Mouse (Mus musculus): Measurements from ENCODE around the gene Ccdc91. TPM values are rescaled to one million over a fixed set of nuclear protein-coding genes. Genes with fewer than 3 reads are reported as not detected.

The Ccdc91 gene
- polyA plus RNA-seq, 1 experiment from 2014 or later, result 19.0 TPM

- H3K4me1 ChIP-seq (replicated peaks; ENCODE audit: control insufficient read depth, insufficient read depth, low read length), result no peaks in the 10 kb centered on the region
- no peak overlapping the region for H3K9ac ChIP-seq (ENCODE audit: low read depth, low read length)
- H3K9me3 ChIP-seq (ENCODE audit: control insufficient read depth), result no peaks in the 10 kb centered on the region
- no peak overlapping the region for H3K27ac ChIP-seq (ENCODE audit: low read depth, low read length)
- no peak overlapping the region for H3K4me3 ChIP-seq (ENCODE audit: low read depth, low read length)
- TF ChIP-seq CTCF (IDR thresholded peaks at IDR 0.05; ENCODE audit: low read depth), result no peak
- WGBS, result 92% methylated on average over 3 of the region's 3 CpGs
- no peak for ATAC-seq
- H3K4me2 ChIP-seq (replicated peaks; ENCODE audit: low read depth), result no peak overlapping the region
- no peaks in the 10 kb centered on the region; the same call in 1 of the 2 replicates for H3K36me3 ChIP-seq (ENCODE audit: control insufficient read depth, insufficient read depth)
- H3K27me3 ChIP-seq (replicated peaks; ENCODE audit: control insufficient read depth, insufficient read depth, low read length), result no peaks in the 10 kb centered on the region
These were observed 14.5 kb downstream of the Ccdc91 start for GRCm38 (mm10) chr6:147490120-147490519.

GRCm38 (mm10) chr6:147492551-147492950, 16.9 kb downstream of the Ccdc91 start:
- 90% methylated on average over 4 of the region's 4 CpGs for WGBS
- no peaks in the 10 kb centered on the region for H3K4me1 ChIP-seq (replicated peaks; ENCODE audit: control insufficient read depth, insufficient read depth, low read length)
- no peaks in the 10 kb centered on the region for H3K27me3 ChIP-seq (replicated peaks; ENCODE audit: control insufficient read depth, insufficient read depth, low read length)
- H3K4me3 ChIP-seq (ENCODE audit: low read depth, low read length), result no peak overlapping the region
- ATAC-seq, result no peak
- no peak for TF ChIP-seq CTCF (IDR thresholded peaks at IDR 0.05; ENCODE audit: low read depth)
- H3K27ac ChIP-seq (ENCODE audit: low read depth, low read length), result no peak overlapping the region
- H3K4me2 ChIP-seq (replicated peaks; ENCODE audit: low read depth), result no peak overlapping the region
- H3K9me3 ChIP-seq (ENCODE audit: control insufficient read depth), result no peaks in the 10 kb centered on the region
- no peaks in the 10 kb centered on the region; the same call in 1 of the 2 replicates for H3K36me3 ChIP-seq (ENCODE audit: control insufficient read depth, insufficient read depth)
- H3K9ac ChIP-seq (ENCODE audit: low read depth, low read length), result no peak overlapping the region

GRCm38 (mm10) chr6:147501439-147501838, 25.8 kb downstream of the Ccdc91 start:
- no peaks in the 10 kb centered on the region for H3K27me3 ChIP-seq (replicated peaks; ENCODE audit: control insufficient read depth, insufficient read depth, low read length)
- H3K27ac ChIP-seq (ENCODE audit: low read depth, low read length), result no peak overlapping the region
- ATAC-seq, result no peak
- H3K9me3 ChIP-seq (ENCODE audit: control insufficient read depth), result no peaks in the 10 kb centered on the region
- H3K4me2 ChIP-seq (replicated peaks; ENCODE audit: low read depth), result no peak overlapping the region
- H3K9ac ChIP-seq (ENCODE audit: low read depth, low read length), result no peak overlapping the region
- H3K4me3 ChIP-seq (ENCODE audit: low read depth, low read length), result no peak overlapping the region
- H3K4me1 ChIP-seq (replicated peaks; ENCODE audit: control insufficient read depth, insufficient read depth, low read length), result no peaks in the 10 kb centered on the region
- TF ChIP-seq CTCF (IDR thresholded peaks at IDR 0.05; ENCODE audit: low read depth), result no peak
- no peaks in the 10 kb centered on the region for H3K36me3 ChIP-seq (ENCODE audit: control insufficient read depth, insufficient read depth)
- 87% methylated on average over 3 of the region's 3 CpGs for WGBS

- H3K9me3 ChIP-seq (ENCODE audit: control insufficient read depth), result no peaks in the 10 kb centered on the region
- H3K9ac ChIP-seq (ENCODE audit: low read depth, low read length), result no peak overlapping the region
- no peak overlapping the region for H3K27ac ChIP-seq (ENCODE audit: low read depth, low read length)
- H3K27me3 ChIP-seq (replicated peaks; ENCODE audit: control insufficient read depth, insufficient read depth, low read length), result no peaks in the 10 kb centered on the region
- WGBS, result 62% methylated on average over 9 of the region's 9 CpGs
- no peaks in the 10 kb centered on the region for H3K36me3 ChIP-seq (ENCODE audit: control insufficient read depth, insufficient read depth)
- H3K4me1 ChIP-seq (replicated peaks; ENCODE audit: control insufficient read depth, insufficient read depth, low read length), result no peaks in the 10 kb centered on the region
- no peak overlapping the region for H3K4me3 ChIP-seq (ENCODE audit: low read depth, low read length)
- ATAC-seq, result no peak
- no peak overlapping the region for H3K4me2 ChIP-seq (replicated peaks; ENCODE audit: low read depth)
- no peak for TF ChIP-seq CTCF (IDR thresholded peaks at IDR 0.05; ENCODE audit: low read depth)
These were observed 30.4 kb downstream of the Ccdc91 start for GRCm38 (mm10) chr6:147506074-147506473.

GRCm38 (mm10) chr6:147506496-147506895, 30.9 kb downstream of the Ccdc91 start:
- Histone ChIP-seq H3K9me3 (ENCODE audit: control insufficient read depth) (no peaks in the 10 kb centered on the region), H3K9ac (ENCODE audit: low read depth, low read length) (no peak overlapping the region), H3K4me3 (ENCODE audit: low read depth, low read length) (no peak overlapping the region), H3K4me2 (replicated peaks; ENCODE audit: low read depth) (no peak overlapping the region), H3K27me3 (replicated peaks; ENCODE audit: control insufficient read depth, insufficient read depth, low read length) (no peaks in the 10 kb centered on the region), H3K27ac (ENCODE audit: low read depth, low read length) (no peak overlapping the region), H3K4me1 (replicated peaks; ENCODE audit: control insufficient read depth, insufficient read depth, low read length) (no peaks in the 10 kb centered on the region), H3K36me3 (ENCODE audit: control insufficient read depth, insufficient read depth) (no peaks in the 10 kb centered on the region)
- 71% methylated on average over 10 of the region's 10 CpGs for WGBS
- TF ChIP-seq CTCF (IDR thresholded peaks at IDR 0.05; ENCODE audit: low read depth), result no peak
- no peak for ATAC-seq

GRCm38 (mm10) chr6:147507186-147507585, 31.6 kb downstream of the Ccdc91 start:
- no peak overlapping the region for H3K9ac ChIP-seq (ENCODE audit: low read depth, low read length)
- no peak for ATAC-seq
- H3K27ac ChIP-seq (ENCODE audit: low read depth, low read length), result no peak overlapping the region
- H3K4me2 ChIP-seq (replicated peaks; ENCODE audit: low read depth), result no peak overlapping the region
- 89% methylated on average over 6 of the region's 6 CpGs for WGBS
- no peak overlapping the region for H3K4me3 ChIP-seq (ENCODE audit: low read depth, low read length)
- no peak for TF ChIP-seq CTCF (IDR thresholded peaks at IDR 0.05; ENCODE audit: low read depth)
- no peaks in the 10 kb centered on the region for H3K9me3 ChIP-seq (ENCODE audit: control insufficient read depth)
- H3K4me1 ChIP-seq (replicated peaks; ENCODE audit: control insufficient read depth, insufficient read depth, low read length), result no peaks in the 10 kb centered on the region
- H3K27me3 ChIP-seq (replicated peaks; ENCODE audit: control insufficient read depth, insufficient read depth, low read length), result no peaks in the 10 kb centered on the region
- H3K36me3 ChIP-seq (ENCODE audit: control insufficient read depth, insufficient read depth), result no peaks in the 10 kb centered on the region

GRCm38 (mm10) chr6:147510516-147510915, 34.9 kb downstream of the Ccdc91 start:
- no peak for TF ChIP-seq CTCF (IDR thresholded peaks at IDR 0.05; ENCODE audit: low read depth)
- no peak overlapping the region for H3K27ac ChIP-seq (ENCODE audit: low read depth, low read length)
- ATAC-seq, result peak; percentile 63; the same call in 1 of the 2 replicates
- no peaks in the 10 kb centered on the region for H3K9me3 ChIP-seq (ENCODE audit: control insufficient read depth)
- no peak overlapping the region for H3K4me3 ChIP-seq (ENCODE audit: low read depth, low read length)
- H3K27me3 ChIP-seq (replicated peaks; ENCODE audit: control insufficient read depth, insufficient read depth, low read length), result no peaks in the 10 kb centered on the region
- WGBS, result 59% methylated on average over 2 of the region's 2 CpGs
- no peak overlapping the region for H3K4me2 ChIP-seq (replicated peaks; ENCODE audit: low read depth)
- H3K4me1 ChIP-seq (replicated peaks; ENCODE audit: control insufficient read depth, insufficient read depth, low read length), result no peaks in the 10 kb centered on the region
- no peak overlapping the region for H3K9ac ChIP-seq (ENCODE audit: low read depth, low read length)
- peaks cover 5% of the 10 kb centered on the region; the same call in 1 of the 2 replicates for H3K36me3 ChIP-seq (ENCODE audit: control insufficient read depth, insufficient read depth)
